Mouse (Mus musculus) ovary, adult 2 months (tissue): ENCODE results near the gene Tada2a. TPM values are rescaled to one million over a fixed set of nuclear protein-coding genes. Genes with fewer than 3 reads are reported as not detected.

Source experiments
- polyA plus RNA-seq: library from polyadenylated mRNA; depleted of rRNA; stranded (reverse); fragments of >200 nt; gene quantifications from 2 replicates; pipeline ENCODE4 v1.2.3, GENCODE M21; 2012; rRNA removed

Gene Tada2a
- polyA plus RNA-seq, result 6.9 and 7.9 TPM in 2 replicates

GRCm38 (mm10) chr11:84128943-84129798 lies at the start of gene Tada2a, which contains the start of gene Acaca:
Gene Tada2a (minus strand): TSS chr11:84129600.
Gene Acaca (plus strand): TSS chr11:84129672.

DNA sequence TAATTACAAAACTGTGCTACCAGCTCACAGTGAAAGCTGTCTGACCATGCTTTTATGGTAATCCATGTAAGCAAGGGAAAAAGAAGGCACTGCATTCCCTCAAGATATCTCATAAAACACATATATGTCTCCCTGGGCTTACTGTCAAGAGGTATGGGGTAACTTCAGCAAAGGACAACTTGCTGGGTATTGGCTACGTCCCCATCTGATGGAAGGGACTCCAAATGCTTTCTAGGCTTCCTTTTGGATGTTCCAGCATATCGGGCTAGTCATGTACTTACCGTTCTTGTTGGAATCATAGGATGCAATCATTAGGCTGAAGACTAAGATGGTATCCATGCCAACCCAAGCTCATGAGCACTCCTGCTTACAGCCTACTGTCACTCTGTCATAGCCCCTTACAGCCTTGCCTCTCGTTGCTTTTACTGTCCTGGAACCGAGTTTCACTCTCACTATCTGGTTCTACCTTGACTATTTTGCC lies 37.7 kb upstream of the Tada2a start, which contains the start of gene Gm11437:
Gm11437 (minus strand) TSS at position 431 of the 481 bp plus-strand sequence.

GRCm38 (mm10) chr11:84069034-84069370 lies 60.4 kb downstream of the Tada2a start, which contains the start of gene Dusp14:
Gene Dusp14 (minus strand): TSS chr11:84069261.

Other genes with a start within 250 kb of the Tada2a start
- gene Ddx52, start 187.5 kb downstream of the Tada2a start, polyA plus RNA-seq, result 1.7 and 2.2 TPM in 2 replicates
- gene Synrg, start 165.2 kb downstream of the Tada2a start, polyA plus RNA-seq, result 15.6 and 16.8 TPM in 2 replicates
- 39.3 and 39.4 TPM in 2 replicates for gene Dusp14, start 60.3 kb downstream of the Tada2a start, polyA plus RNA-seq
- 20.9 and 23.7 TPM in 2 replicates for gene Acaca, start 72 bp upstream of the Tada2a start, polyA plus RNA-seq
- gene Gm11437, start 37.9 kb upstream of the Tada2a start, polyA plus RNA-seq, result not detected in 2 replicates